Mouse (Mus musculus) effector memory CD4-positive, alpha-beta T cell, adult 7 months (primary cell): ENCODE data around the gene N4bp3. TPM values are rescaled to one million over a fixed set of nuclear protein-coding genes. Genes with fewer than 3 reads are reported as not detected.

Source experiments
- polyA plus RNA-seq: library from polyadenylated mRNA; unstranded; fragments of 100-300 nt; shearing (Covaris generic); gene quantifications from one replicate; pipeline ENCODE4 v1.2.1, GENCODE M21; 2017

N4bp3 gene
- 11.9 TPM for polyA plus RNA-seq

DNA sequence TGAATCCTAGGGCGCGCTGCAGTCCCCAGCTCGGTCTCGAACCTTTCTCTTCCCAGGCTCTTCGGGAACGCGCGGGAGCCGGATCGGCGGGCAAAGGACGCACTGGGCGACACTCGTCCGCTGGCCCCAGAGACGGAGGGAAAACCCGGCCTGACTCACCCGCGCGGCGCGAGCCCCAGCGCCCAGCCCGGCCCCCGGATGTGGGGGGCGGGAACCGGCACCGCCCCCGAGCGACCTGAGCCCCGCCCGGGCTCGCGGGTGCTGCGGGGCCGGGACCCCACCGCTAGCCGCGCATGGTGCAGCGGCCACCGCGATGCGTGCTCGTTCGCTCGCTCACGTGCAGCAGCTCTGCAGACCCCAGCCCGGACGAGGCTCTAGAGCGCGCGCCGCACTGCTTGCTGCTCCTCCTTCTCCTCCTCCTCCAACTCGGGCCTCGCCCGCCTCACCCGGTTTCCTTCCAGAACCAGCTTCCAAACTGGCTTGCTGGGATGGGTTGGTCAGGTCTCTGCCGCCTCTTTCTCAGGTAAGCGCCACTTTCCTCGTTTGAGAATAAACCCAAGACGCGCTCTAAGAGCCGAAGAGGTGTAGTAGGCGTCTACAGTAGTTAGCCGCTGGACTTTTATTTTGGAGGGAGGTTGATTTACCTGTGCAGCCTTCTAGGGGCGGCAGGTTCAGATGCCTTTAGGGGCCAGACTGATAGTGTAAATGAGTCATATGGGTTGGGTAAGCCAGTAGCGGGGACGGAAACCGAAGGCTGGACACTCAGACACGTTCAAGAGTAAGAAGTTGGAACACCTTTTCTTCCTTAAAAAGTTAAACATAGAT is at the start of gene N4bp3, which contains the start of gene D930048N14Rik:
Gene N4bp3 (minus strand): TSS at position 152 of the 825 bp plus-strand sequence.
Gene D930048N14Rik (plus strand): TSS at position 264 of the 825 bp plus-strand sequence.

DNA sequence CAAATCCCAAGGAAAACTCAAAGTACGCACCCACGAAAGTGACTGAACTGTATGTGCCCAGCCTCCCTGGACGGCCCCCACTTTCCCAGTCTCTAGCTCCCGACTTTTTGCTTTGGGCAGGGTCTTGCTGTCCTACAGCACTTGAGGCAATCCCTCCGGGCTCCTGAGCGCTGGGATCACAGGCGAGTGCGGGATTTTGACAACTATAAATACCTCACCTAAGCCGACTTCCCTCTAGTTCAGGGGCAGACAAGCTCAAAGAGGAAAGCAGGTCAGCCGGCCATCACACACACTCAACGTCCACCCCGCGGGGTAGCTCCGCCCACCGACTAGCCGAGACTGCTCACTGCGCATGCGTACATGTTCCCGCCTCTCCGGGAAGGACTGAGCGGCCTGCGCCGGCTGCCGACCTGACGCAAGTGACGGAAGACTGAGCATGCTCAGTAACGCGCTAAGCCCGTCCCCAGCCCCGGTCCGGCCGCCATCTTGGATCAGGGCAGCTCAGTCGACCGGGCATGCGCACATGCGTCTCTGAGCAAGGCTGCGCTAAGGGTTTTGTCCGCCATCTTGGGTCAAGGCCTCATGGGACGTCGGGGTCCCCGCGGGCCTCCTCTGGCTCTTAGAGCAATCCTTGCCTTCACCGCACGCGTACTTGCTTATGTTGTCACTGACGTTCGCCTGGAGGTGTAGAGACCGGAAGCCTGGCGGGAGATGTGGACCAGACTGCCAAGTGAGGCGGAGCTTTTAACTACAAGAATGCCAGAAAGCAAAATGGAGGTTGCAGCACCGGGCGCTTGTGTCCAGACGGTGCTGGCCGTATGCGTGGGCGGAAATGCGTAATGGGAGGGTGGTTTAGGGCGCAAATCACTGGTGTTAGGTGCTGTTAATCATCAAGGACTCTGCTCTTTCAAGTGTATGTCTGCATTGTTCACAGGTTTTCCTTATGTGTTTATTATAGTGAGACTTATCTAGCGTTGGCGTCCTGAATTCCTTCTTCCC is 38.0 kb upstream of the N4bp3 start, which contains the start of gene 0610009B22Rik:
Gene 0610009B22Rik (minus strand): TSS at position 545 of the 999 bp plus-strand sequence.

DNA sequence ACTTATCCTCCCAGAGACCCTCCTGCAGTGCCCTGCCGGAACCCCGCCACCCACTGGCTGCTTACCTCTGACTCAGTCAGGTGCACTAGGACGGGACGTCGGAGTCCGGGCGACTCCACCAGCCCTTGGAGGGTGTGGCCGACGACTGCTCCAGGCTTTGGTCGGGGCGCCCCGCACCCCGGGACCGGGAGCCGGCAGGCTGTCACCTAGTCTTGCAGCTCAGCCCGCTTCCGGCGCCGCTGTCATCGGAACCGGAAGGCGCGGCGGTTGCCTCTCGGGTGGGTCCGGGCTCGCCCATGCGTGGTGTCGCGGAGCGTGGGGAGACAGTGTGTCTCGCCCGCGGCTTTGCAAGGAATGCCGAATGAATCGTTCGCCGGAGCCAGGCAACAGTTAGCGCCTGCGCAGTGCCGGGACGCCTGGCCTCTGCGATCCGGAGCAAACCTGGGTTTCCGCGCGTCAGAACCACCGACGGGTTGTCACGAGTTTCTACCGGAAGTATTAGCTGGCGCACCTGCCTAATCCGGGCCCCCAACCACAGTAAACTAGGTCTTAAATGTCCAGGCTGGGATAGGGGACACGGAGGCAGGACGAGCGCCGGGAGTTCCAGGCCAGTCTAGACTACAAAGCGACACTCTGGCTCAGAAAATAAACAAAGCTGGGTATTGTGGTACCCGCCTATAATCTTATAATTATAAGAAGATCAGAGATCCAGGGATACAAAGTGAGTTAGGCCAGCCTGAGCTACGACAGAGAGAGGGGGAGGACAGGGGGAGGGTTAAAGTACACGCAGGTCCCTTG is 14.9 kb downstream of the N4bp3 start, which contains the start of gene Rmnd5b:
Gene Rmnd5b (minus strand): TSS at position 372 of the 798 bp plus-strand sequence.

GRCm38 (mm10) chr11:51619409-51620060 is 31.1 kb downstream of the N4bp3 start, which contains the start of gene Nhp2:
Nhp2 (plus strand) TSS chr11:51619735.

GRCm38 (mm10) chr11:51606447-51607095 is 44.1 kb downstream of the N4bp3 start, which contains the start of gene Hnrnpab:
Hnrnpab (minus strand) TSS chr11:51606847.

Other genes starting within 250 kb of the N4bp3 start
- 14.0 TPM for gene Phykpl, start 66.1 kb downstream of the N4bp3 start, polyA plus RNA-seq
- 534 TPM for gene Hnrnpab, start 44.0 kb downstream of the N4bp3 start, polyA plus RNA-seq
- gene Nhp2, start 31.1 kb downstream of the N4bp3 start, polyA plus RNA-seq, result 48.6 TPM
- 78.3 TPM for gene Rmnd5b, start 14.9 kb downstream of the N4bp3 start, polyA plus RNA-seq
- gene D930048N14Rik, start 112 bp upstream of the N4bp3 start, polyA plus RNA-seq, result 1.2 TPM
- gene 0610009B22Rik, start 38.0 kb upstream of the N4bp3 start, polyA plus RNA-seq, result 4.4 TPM
- 31.9 TPM for gene Sec24a, start 112.8 kb upstream of the N4bp3 start, polyA plus RNA-seq
- 74.3 TPM for gene Sar1b, start 112.8 kb upstream of the N4bp3 start, polyA plus RNA-seq
- 6.6 TPM for gene Jade2, start 206.8 kb upstream of the N4bp3 start, polyA plus RNA-seq